Mouse (Mus musculus) olfactory bulb, adult 2 months (tissue): ENCODE measurements around the gene Bag2.

ENCODE experiments used
- CTCF ChIP-seq: fragments of 200-500 bp; IDR thresholded peaks from 2 replicates; pipeline ENCODE4 v1.5.1; 2012; ENCODE audit warnings: low read depth, mild to moderate bottlenecking, low read length, moderate library complexity; ENCODE audit not compliant: insufficient read depth
- POLR2A ChIP-seq: fragments of 200-500 bp; IDR thresholded peaks from 2 replicates; pipeline ENCODE4 v1.6.1; 2012; ENCODE audit warnings: mild to moderate bottlenecking, low read depth, low read length, moderate library complexity; ENCODE audit not compliant: insufficient read depth

DNA sequence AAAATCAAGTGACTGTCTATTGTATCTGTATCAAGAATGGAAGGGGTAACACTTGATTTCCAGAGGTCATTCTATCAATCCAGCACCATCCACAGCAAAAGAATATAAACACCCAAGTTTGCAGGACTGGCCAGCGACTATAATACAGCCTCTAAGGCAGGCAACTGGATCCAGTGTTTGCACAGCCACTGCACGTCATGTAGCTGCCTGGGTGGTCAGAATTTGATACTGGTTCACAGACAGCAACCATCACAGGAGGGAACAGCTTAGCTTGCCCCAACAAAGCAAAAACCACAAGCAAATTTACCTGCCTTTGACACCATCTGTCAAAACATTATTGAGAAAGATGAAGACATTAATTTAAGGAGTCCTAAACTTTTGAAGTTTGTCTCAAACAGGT, 6.2 kb upstream of the Bag2 start:
- TF ChIP-seq CTCF (no peak), POLR2A (no peak)
